Mouse (Mus musculus): ENCODE measurements around the gene Phactr4. TPM values are rescaled to one million over a fixed set of nuclear protein-coding genes. Genes with fewer than 3 reads are reported as not detected.

Phactr4 gene
- total and polyA plus RNA-seq, 3 experiments: 7.2 to 79.5 (median 28.7) TPM

- TF ChIP-seq NRF1 (IDR thresholded peaks at IDR 0.05; ENCODE audit: insufficient read depth, low read depth, low read length, poor library complexity, severe bottlenecking) (no peak), CTCF (IDR thresholded peaks at IDR 0.05 in 2 of 3, conservative IDR thresholded peaks at IDR 0.05 in 1 of 3; ENCODE audit: control insufficient read depth in 1 of 3, insufficient read depth in 1 of 3, low read depth in 2 of 3, low read length in 3 of 3, poor library complexity in 1 of 3, severe bottlenecking in 1 of 3) (no peak), TAL1 (IDR thresholded peaks at IDR 0.05; ENCODE audit: low read length) (no peak)
- Histone ChIP-seq H3K27ac (ENCODE audit: control insufficient read depth, low read depth, low read length) (no peak overlapping the region), H3K36me3 (ENCODE audit: control insufficient read depth in 1 of 2, insufficient read depth in 2 of 2, low read length in 2 of 2) (peaks cover 0 to 20% of the 10 kb centered on the region in 2 experiments; a peak in 3 of 4 replicates), H3K79me2 (ENCODE audit: control insufficient read depth, insufficient read depth, low read length, poor library complexity) (peaks cover 30% of the 10 kb centered on the region), H3K4me1 (ENCODE audit: control insufficient read depth in 1 of 2, insufficient read depth in 2 of 2, low read length in 2 of 2) (peaks cover 0 to 12% of the 10 kb centered on the region in 2 experiments; a peak in 3 of 4 replicates), H3K4me3 (ENCODE audit: control insufficient read depth in 1 of 2, insufficient read depth in 1 of 2, low read depth in 2 of 2, low read length in 2 of 2) (no peak overlapping the region), H3K27me3 (ENCODE audit: control insufficient read depth in 1 of 2, insufficient read depth in 2 of 2, low read length in 2 of 2) (no peaks in the 10 kb centered on the region), H3K9ac (ENCODE audit: control insufficient read depth, low read depth, low read length, poor library complexity, severe bottlenecking) (no peak overlapping the region), H3K9me3 (replicated peaks; ENCODE audit: insufficient read depth, low read length) (no peaks in the 10 kb centered on the region)
- no peak for DNase-seq (ENCODE audit: low read depth, low spot score)
Measured at GRCm38 (mm10) chr4:132398863-132399262, 23.4 kb downstream of the Phactr4 start.

GRCm38 (mm10) chr4:132398045-132398774 lies 24.1 kb downstream of the Phactr4 start:
- H3K9me3 ChIP-seq (replicated peaks; ENCODE audit: insufficient read depth, low read length): no peaks in the 10 kb centered on the region
- H3K27me3 ChIP-seq (ENCODE audit: control insufficient read depth in 1 of 2, insufficient read depth in 2 of 2, low read length in 2 of 2): no peaks in the 10 kb centered on the region
- H3K79me2 ChIP-seq (ENCODE audit: control insufficient read depth, insufficient read depth, low read length, poor library complexity): peaks cover 35% of the 10 kb centered on the region
- peak overlapping the region; percentile 62 for H3K9ac ChIP-seq (ENCODE audit: control insufficient read depth, low read depth, low read length, poor library complexity, severe bottlenecking)
- H3K36me3 ChIP-seq (ENCODE audit: control insufficient read depth in 1 of 2, insufficient read depth in 2 of 2, low read length in 2 of 2): peaks cover 0 to 22% of the 10 kb centered on the region in 2 experiments; a peak in 3 of 4 replicates
- peak overlapping the region; percentile 60 to 75 for H3K4me3 ChIP-seq (ENCODE audit: control insufficient read depth in 1 of 2, insufficient read depth in 1 of 2, low read depth in 2 of 2, low read length in 2 of 2)
- peak overlapping the region; percentile 75 for H3K27ac ChIP-seq (ENCODE audit: control insufficient read depth, low read depth, low read length)
- peak; percentile 89 for DNase-seq (ENCODE audit: low read depth, low spot score)
- peaks cover 0 to 14% of the 10 kb centered on the region in 2 experiments; a peak in 3 of 4 replicates for H3K4me1 ChIP-seq (ENCODE audit: control insufficient read depth in 1 of 2, insufficient read depth in 2 of 2, low read length in 2 of 2)
- TF ChIP-seq GATA1 (IDR thresholded peaks at IDR 0.05; ENCODE audit: low read depth, low read length) (peak; percentile 73), CHD1 (IDR thresholded peaks at IDR 0.05; ENCODE audit: low read depth, low read length) (peak; percentile 73; the same call in 1 of the 2 replicates), ZKSCAN1 (IDR thresholded peaks at IDR 0.05; ENCODE audit: low read depth, low read length) (no peak), USF2 (IDR thresholded peaks at IDR 0.05; ENCODE audit: borderline replicate concordance in 1 of 2, insufficient read depth in 1 of 2, low read depth in 1 of 2, low read length in 2 of 2) (no peak), TAL1 (IDR thresholded peaks at IDR 0.05; ENCODE audit: low read length) (no peak), MEF2A (IDR thresholded peaks at IDR 0.05; ENCODE audit: extremely low read depth, insufficient replicate concordance, low read depth, low read length, poor library complexity, severe bottlenecking) (no peak), SIN3A (IDR thresholded peaks at IDR 0.05; ENCODE audit: low read length) (peak; percentile 74), POLR2AphosphoS2 (IDR thresholded peaks at IDR 0.05; ENCODE audit: low read length) (peak; percentile 75; the same call in 1 of the 2 replicates), KAT2A (conservative IDR thresholded peaks at IDR 0.05; ENCODE audit: low read depth, low read length) (no peak), TCF12 (IDR thresholded peaks at IDR 0.05; ENCODE audit: low read depth, low read length) (peak; percentile 27; the same call in 1 of the 2 replicates), CTCF (IDR thresholded peaks at IDR 0.05 in 2 of 3, conservative IDR thresholded peaks at IDR 0.05 in 1 of 3; ENCODE audit: control insufficient read depth in 1 of 3, insufficient read depth in 1 of 3, low read depth in 2 of 3, low read length in 3 of 3, poor library complexity in 1 of 3, severe bottlenecking in 1 of 3) (no peak), MXI1 (IDR thresholded peaks at IDR 0.05; ENCODE audit: low read depth, low read length) (peak; percentile 87), HCFC1 (IDR thresholded peaks at IDR 0.05; ENCODE audit: low read depth, low read length) (0 out of 2 replicates have a peak, but pooled peaks have one; percentile 39), ETS1 (IDR thresholded peaks at IDR 0.05; ENCODE audit: low read depth, low read length) (peak; percentile 58), POLR2AphosphoS5 (IDR thresholded peaks at IDR 0.05; ENCODE audit: borderline replicate concordance, low read depth, low read length) (no peak), E2F4 (IDR thresholded peaks at IDR 0.05; ENCODE audit: borderline replicate concordance, low read depth, low read length) (no peak), MAFK (IDR thresholded peaks at IDR 0.05; ENCODE audit: borderline replicate concordance, low read depth, low read length) (no peak), JUND (IDR thresholded peaks at IDR 0.05; ENCODE audit: low read depth, low read length) (peak; percentile 96), TBP (IDR thresholded peaks at IDR 0.05; ENCODE audit: low read depth, low read length) (peak; percentile 84), MYB (IDR thresholded peaks at IDR 0.05; ENCODE audit: low read depth, low read length) (no peak), RAD21 (IDR thresholded peaks at IDR 0.05; ENCODE audit: low read depth, low read length) (no peak), MAZ (IDR thresholded peaks at IDR 0.05; ENCODE audit: low read depth, low read length) (peak; percentile 49; the same call in 1 of the 2 replicates), CHD2 (IDR thresholded peaks at IDR 0.05; ENCODE audit: low read length) (no peak), ZC3H11A (IDR thresholded peaks at IDR 0.05; ENCODE audit: low read depth, low read length) (no peak), ELF1 (IDR thresholded peaks at IDR 0.05; ENCODE audit: low read depth, low read length) (peak; percentile 69; the same call in 1 of the 2 replicates), POLR2A (IDR thresholded peaks at IDR 0.05; ENCODE audit: control insufficient read depth in 1 of 2, insufficient read depth in 1 of 2, low read depth in 1 of 2, low read length in 2 of 2, poor library complexity in 1 of 2) (peak; percentile 53 to 91; a peak in 3 of 4 replicates), MYC (IDR thresholded peaks at IDR 0.05; ENCODE audit: low read depth, low read length) (no peak)
